Mouse (Mus musculus) embryonic fibroblast, embryonic 13.5 days (primary cell): ENCODE data around the gene Elf2. TPM values are rescaled to one million over a fixed set of nuclear protein-coding genes. Genes with fewer than 3 reads are reported as not detected.

Experiments used
- H3K27ac ChIP-seq: 2 replicates; pipeline ENCODE4 v1.5.1; 2012; ENCODE audit warnings: low read length, control low read depth, inconsistent platforms; ENCODE audit not compliant: insufficient read depth
- H3K4me1 ChIP-seq: 2 replicates; pipeline ENCODE4 v1.6.1; 2011; ENCODE audit warnings: low read length; ENCODE audit not compliant: control insufficient read depth, insufficient read depth
- H3K4me3 ChIP-seq: 2 replicates; pipeline ENCODE4 v1.5.1; 2011; ENCODE audit warnings: mild to moderate bottlenecking, control low read depth, low read length; ENCODE audit not compliant: insufficient read depth
- CTCF ChIP-seq: IDR thresholded peaks from 2 replicates; pipeline ENCODE4 v1.5.1; 2011; ENCODE audit warnings: mild to moderate bottlenecking, control low read depth, low read length, moderate library complexity, borderline replicate concordance; ENCODE audit not compliant: insufficient read depth
- POLR2A ChIP-seq: IDR thresholded peaks from 2 replicates; pipeline ENCODE4 v1.6.1; 2011; ENCODE audit warnings: low read depth, mild to moderate bottlenecking, control low read depth, low read length, moderate library complexity
- polyA plus RNA-seq: library from polyadenylated mRNA; stranded (reverse); fragments of >200 nt; gene quantifications from 2 replicates; pipeline ENCODE4 v1.2.4, GENCODE M21; 2011; ENCODE audit warnings: low read depth; ENCODE audit not compliant: missing spikeins, insufficient read length

Gene Elf2
- polyA plus RNA-seq, 1 experiment = 53.4 TPM

GRCm38 (mm10) chr3:51316876-51317275 is 23.6 kb downstream of the Elf2 start:
- Histone ChIP-seq H3K4me1 (no peaks in the 10 kb centered on the region), H3K27ac (no peak overlapping the region), H3K4me3 (no peak overlapping the region)
- TF ChIP-seq POLR2A = no peak
- TF ChIP-seq CTCF = no peak

- Histone ChIP-seq H3K27ac (no peak overlapping the region), H3K4me3 (no peak overlapping the region), H3K4me1 (no peaks in the 10 kb centered on the region)
- TF ChIP-seq CTCF = no peak
- TF ChIP-seq POLR2A = no peak
These were observed 28.8 kb downstream of the Elf2 start for GRCm38 (mm10) chr3:51311638-51312037.

- Histone ChIP-seq H3K27ac (no peak overlapping the region), H3K4me1 (no peaks in the 10 kb centered on the region), H3K4me3 (no peak overlapping the region)
- TF ChIP-seq POLR2A (no peak), CTCF (no peak)
These were observed 30.4 kb downstream of the Elf2 start for GRCm38 (mm10) chr3:51310098-51310497.

GRCm38 (mm10) chr3:51306621-51307020 is 33.8 kb downstream of the Elf2 start:
- Histone ChIP-seq H3K4me1 (no peaks in the 10 kb centered on the region), H3K4me3 (no peak overlapping the region), H3K27ac (no peak overlapping the region)
- TF ChIP-seq CTCF (no peak), POLR2A (no peak)

- Histone ChIP-seq H3K4me3 (no peak overlapping the region), H3K27ac (no peak overlapping the region), H3K4me1 (no peaks in the 10 kb centered on the region)
- TF ChIP-seq CTCF (no peak), POLR2A (no peak)
These were observed 34.5 kb downstream of the Elf2 start for GRCm38 (mm10) chr3:51305961-51306360.

- H3K4me1 ChIP-seq = no peaks in the 10 kb centered on the region
- H3K4me3 ChIP-seq = no peak overlapping the region
- no peak for TF ChIP-seq POLR2A
- H3K27ac ChIP-seq = no peak overlapping the region
These were observed 37.4 kb downstream of the Elf2 start for GRCm38 (mm10) chr3:51302971-51303476.

GRCm38 (mm10) chr3:51301583-51301982 is 38.9 kb downstream of the Elf2 start:
- Histone ChIP-seq H3K4me3 (no peak overlapping the region), H3K4me1 (no peaks in the 10 kb centered on the region), H3K27ac (no peak overlapping the region)
- TF ChIP-seq POLR2A (no peak), CTCF (no peak)

- TF ChIP-seq POLR2A (no peak), CTCF (no peak)
- Histone ChIP-seq H3K4me3 (no peak overlapping the region), H3K4me1 (no peaks in the 10 kb centered on the region), H3K27ac (no peak overlapping the region)
These were observed 43.7 kb downstream of the Elf2 start for GRCm38 (mm10) chr3:51296790-51297189.

- Histone ChIP-seq H3K27ac (no peak overlapping the region), H3K4me1 (no peaks in the 10 kb centered on the region), H3K4me3 (no peak overlapping the region)
- no peak for TF ChIP-seq CTCF
These were observed 45.2 kb downstream of the Elf2 start for GRCm38 (mm10) chr3:51295225-51295624.

- Histone ChIP-seq H3K4me1 (no peaks in the 10 kb centered on the region), H3K4me3 (no peak overlapping the region)
- no peak for TF ChIP-seq CTCF
- TF ChIP-seq POLR2A = no peak
These were observed 46.2 kb downstream of the Elf2 start for GRCm38 (mm10) chr3:51294251-51294650.

GRCm38 (mm10) chr3:51288880-51289821 is 51.3 kb downstream of the Elf2 start:
- Histone ChIP-seq H3K27ac (no peak overlapping the region), H3K4me1 (no peaks in the 10 kb centered on the region), H3K4me3 (no peak overlapping the region)
- TF ChIP-seq CTCF (peak; percentile 43; the same call in 1 of the 2 replicates), POLR2A (no peak)

More at GRCm38 (mm10) chr3:51294251-51294650, 46.2 kb downstream of the Elf2 start:
- H3K27ac ChIP-seq = no peak overlapping the region
